Mouse (Mus musculus): ENCODE results near the gene Sh3bp2. TPM values are rescaled to one million over a fixed set of nuclear protein-coding genes. Genes with fewer than 3 reads are reported as not detected.

Sh3bp2 gene
- polyA plus RNA-seq (2012; rRNA removed; ENCODE audit: low replicate concordance) = 24.7 and 31.2 TPM in 2 replicates

DNA sequence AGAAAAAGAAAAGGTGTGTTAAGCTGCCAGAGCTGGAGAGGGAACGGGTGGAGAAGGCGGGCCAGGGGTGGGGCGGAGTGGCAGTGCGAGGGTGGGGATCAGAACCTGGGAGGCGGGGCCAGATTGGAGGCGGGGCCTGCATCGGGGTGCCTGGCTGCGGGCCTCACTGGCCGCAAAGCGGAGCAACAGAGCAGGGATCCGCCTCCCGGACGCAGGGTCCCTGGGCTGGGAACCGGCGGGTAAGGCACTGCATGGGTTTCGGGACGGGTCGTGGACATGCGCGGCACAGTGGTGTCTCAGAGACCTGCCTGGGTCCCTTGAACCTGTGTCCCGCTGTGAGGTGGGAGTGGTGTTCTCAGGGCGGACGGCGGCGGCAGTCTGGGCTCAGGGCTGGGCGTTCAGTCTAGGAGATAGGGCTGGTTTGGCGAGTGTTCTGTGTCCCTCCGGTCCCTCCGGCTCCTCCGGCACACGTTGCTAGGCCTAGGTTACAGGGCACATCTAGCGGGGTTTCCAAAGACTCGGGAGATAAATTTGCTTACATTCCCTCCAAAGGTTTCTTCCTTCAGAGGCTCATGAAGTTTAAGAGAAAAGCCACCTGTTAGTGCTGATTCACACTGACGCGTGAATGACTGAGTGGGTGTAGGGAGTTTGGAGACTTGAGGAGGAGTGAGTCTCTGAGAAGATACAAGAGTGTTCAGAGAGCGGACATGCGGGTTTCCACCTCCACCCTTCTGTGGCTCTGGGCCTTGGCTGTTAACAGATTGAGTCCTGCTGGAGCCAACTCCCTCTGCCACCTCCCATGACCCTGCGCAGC is at the start of gene Sh3bp2:
TSS of gene Sh3bp2 (plus strand) at position 176 of the 814 bp plus-strand sequence.

DNA sequence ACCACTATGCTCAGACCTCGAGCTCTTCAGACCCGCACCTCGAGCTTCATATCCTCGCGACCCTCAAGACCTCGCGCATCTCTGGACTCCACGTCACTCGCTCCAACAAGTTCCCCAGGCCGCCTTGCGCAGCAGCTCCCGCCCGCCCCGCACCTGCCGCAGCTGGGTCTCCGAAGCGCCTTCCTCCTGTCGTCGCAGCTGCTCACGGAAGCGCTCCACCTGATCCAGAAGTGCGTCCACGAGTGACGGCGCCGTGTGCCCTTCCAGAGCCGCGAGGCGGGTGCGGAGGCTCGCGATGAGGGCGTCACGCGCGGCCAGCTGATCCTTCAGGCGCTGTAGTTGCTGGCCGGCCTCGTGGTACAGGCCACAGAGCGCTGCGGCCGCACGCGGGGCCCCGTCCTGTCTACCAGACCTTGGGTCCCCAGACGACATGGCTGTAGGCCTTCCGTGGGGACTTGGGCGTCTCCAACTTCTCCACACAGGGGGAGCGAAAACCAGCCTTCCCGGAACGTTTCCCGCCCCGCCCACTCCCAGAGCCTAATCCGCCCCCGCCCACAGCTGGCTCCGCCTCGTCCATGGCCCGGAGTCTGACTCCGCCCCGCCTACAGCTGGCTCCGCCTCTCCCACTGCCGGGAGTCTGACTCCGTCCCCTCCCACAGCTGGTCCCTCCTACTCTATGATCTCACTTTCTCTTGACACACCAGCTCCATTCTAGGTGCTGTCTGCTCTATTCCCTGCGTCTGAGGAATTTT is 12.0 kb upstream of the Sh3bp2 start, which contains the start of gene Tnip2:
TSS of gene Tnip2 (minus strand) at position 526 of the 752 bp plus-strand sequence.

DNA sequence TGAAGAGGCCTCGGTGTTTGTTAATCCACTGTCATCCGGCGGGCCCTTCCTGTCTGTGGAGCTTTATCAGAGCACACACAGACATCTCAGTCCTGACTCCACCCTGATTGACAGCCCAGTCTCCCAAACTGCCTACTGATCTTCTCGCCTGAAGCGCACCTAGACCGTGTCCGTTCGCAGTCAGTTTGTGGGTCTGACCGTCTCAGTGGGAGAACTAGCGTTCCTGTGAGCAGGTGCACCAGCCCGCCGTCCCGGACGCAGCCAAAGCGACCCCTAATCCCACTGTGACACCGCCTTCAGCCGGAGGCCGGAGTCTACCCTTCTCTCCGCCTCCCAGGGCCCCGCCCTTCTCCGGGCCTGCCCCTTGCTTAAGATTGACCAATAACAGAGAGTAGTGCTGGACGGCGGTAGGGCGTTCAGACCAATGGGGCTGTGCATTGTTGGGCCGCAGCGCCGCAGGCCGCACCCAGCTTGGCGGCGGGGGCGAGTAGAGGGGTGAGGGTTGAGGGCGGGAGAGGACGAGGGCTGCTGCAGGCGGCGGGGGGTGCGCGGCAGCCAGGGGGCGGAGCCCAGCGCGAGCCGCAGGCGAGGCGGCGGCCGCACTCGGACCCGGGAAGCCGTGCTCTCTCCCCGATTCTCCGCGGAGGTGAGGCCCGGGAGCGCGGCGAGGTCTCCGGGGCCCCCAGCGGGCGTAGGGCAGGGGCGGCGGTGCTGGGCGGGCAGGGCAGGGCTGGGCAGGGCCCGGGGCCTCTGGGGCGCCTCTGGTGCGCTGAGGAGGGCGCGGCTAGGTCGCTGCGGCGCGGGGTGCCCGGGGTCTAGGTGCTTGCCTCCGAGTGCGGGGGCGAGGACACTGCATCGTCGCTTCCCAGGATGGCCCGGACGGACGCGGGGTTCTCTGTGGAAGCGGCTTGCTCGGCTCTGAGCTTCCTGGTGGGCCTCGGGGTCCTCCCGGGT is 47.9 kb downstream of the Sh3bp2 start, which contains the start of gene Add1:
TSS of gene Add1 (plus strand) at position 397 of the 954 bp plus-strand sequence.

Other genes with a start within 250 kb of the Sh3bp2 start
- gene Zfyve28, start 237.4 kb upstream of the Sh3bp2 start, polyA plus RNA-seq (2012; rRNA removed; ENCODE audit: low replicate concordance) = 3.1 and 7.0 TPM in 2 replicates
- 0.07 and 0.09 TPM in 2 replicates for gene Cfap99, start 237.2 kb upstream of the Sh3bp2 start, polyA plus RNA-seq (2012; rRNA removed; ENCODE audit: low replicate concordance)
- gene Rnf4, start 189.5 kb upstream of the Sh3bp2 start, polyA plus RNA-seq (2012; rRNA removed; ENCODE audit: low replicate concordance) = 51.0 and 113 TPM in 2 replicates
- gene Fam193a, start 155.9 kb upstream of the Sh3bp2 start, polyA plus RNA-seq (2012; rRNA removed; ENCODE audit: low replicate concordance) = 38.5 and 47.4 TPM in 2 replicates
- gene Tnip2, start 11.8 kb upstream of the Sh3bp2 start, polyA plus RNA-seq (2012; rRNA removed; ENCODE audit: low replicate concordance) = 28.8 and 39.2 TPM in 2 replicates
- gene Add1, start 47.8 kb downstream of the Sh3bp2 start, polyA plus RNA-seq (2012; rRNA removed; ENCODE audit: low replicate concordance) = 176 and 179 TPM in 2 replicates
- 133 and 213 TPM in 2 replicates for gene Mfsd10, start 111.4 kb downstream of the Sh3bp2 start, polyA plus RNA-seq (2012; rRNA removed; ENCODE audit: low replicate concordance)
- 12.3 and 16.8 TPM in 2 replicates for gene Nop14, start 134.3 kb downstream of the Sh3bp2 start, polyA plus RNA-seq (2012; rRNA removed; ENCODE audit: low replicate concordance)
- 1.2 and 1.9 TPM in 2 replicates for gene Grk4, start 134.5 kb downstream of the Sh3bp2 start, polyA plus RNA-seq (2012; rRNA removed; ENCODE audit: low replicate concordance)
- 13.0 and 18.9 TPM in 2 replicates for gene Htt, start 235.9 kb downstream of the Sh3bp2 start, polyA plus RNA-seq (2012; rRNA removed; ENCODE audit: low replicate concordance)